Mouse (Mus musculus) adrenal gland, postnatal 36 days (tissue): ENCODE measurements around the gene Nkapd1. TPM values are rescaled to one million over a fixed set of nuclear protein-coding genes. Genes with fewer than 3 reads are reported as not detected.
A peak's percentile ranks its signal among the peaks of the same experiment; 100 is the strongest.

Source experiments
- DNase-seq, 2 experiments: peaks; one replicate each; pipeline ENCODE4 v3.0.0; 2021; ENCODE audit warnings: mixed read lengths in 1 of 2
- total RNA-seq, 2 experiments: library from RNA; stranded (reverse); gene quantifications; 2 replicates each; pipeline ENCODE4 v1.2.3; 2021

Nkapd1 gene
- total RNA-seq, 2 experiments from 2014 or later: 19.5 to 26.4 TPM

DNA sequence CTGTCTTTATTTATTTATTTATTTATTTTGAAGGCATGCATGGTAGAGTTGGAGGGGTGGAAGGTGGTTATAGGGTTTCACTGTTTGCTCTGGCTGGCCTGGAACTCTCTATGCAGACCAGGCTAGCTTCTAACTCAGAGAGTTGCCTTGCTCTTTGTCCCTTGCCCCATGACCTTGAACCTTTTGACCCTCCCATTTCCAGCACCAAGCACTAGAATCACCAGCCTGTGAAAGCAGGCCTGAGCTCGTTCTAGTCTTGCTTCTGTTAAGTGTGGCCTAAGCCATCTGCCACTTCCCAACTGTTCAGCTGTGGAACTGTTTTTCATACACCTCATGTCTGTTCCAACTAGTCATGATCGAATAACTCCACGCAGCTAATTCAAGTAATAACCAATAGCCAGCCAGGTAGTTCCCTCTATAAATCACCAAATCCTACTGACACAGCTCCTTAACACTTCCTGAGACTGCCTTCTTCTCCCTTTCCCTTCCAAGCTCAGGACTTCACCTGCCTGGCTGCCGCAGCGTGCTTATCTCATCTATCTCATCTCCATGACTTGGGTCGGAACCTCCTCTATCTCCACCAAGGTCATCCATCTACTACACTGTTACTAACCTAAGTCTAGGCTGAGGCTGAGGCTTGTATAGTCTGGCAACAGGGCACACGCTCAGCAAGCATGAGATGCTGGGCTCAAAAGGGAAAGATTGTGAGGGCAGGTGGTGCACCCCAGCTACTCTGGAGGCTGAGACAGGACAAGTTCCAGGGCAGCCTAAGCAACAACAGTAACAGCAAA is 15.0 kb downstream of the Nkapd1 start:
- no peak for DNase-seq

- peak in 1 of 2 experiments; percentile 12 for DNase-seq
Measured at GRCm38 (mm10) chr9:50601536-50601935, 15.7 kb downstream of the Nkapd1 start.

GRCm38 (mm10) chr9:50596973-50597372 is 20.3 kb downstream of the Nkapd1 start:
- DNase-seq: peak in 1 of 2 experiments; percentile 18

DNA sequence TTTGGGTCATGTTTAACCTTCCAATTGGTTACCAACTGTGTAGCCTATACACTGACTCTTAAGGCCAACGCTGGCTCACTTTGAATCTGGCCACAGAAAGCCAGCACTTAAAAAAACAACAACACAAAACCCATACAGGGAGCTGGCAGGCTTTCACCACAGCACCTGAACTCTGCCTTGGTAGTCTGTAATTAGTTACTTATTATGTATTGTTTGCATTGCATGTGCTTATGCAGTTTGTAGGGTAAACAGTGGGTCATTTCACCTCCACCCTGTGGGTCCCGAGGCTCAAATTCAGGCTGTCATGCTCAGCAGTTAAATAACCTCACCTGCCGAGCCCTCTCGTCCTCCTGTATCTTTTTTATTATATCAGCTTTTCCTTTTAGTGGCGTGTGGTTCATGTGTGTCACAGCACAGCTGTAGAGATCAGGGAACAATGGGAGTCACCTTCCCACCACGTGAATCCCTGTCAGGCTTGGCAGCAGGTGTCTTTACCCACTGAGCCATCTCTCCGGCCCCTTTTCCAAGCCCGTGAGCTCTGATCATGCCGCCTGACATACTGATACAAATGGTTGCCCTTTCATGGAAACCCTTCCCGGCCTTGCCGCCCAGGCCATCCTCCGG is 22.4 kb downstream of the Nkapd1 start:
- no peak for DNase-seq

GRCm38 (mm10) chr9:50593544-50593943 is 23.7 kb downstream of the Nkapd1 start:
- DNase-seq: peak; percentile 17 to 51

- no peak for DNase-seq
Measured at GRCm38 (mm10) chr9:50592955-50593354, 24.3 kb downstream of the Nkapd1 start.

- peak; percentile 28 to 51 for DNase-seq
Measured at GRCm38 (mm10) chr9:50590856-50591518, 26.3 kb downstream of the Nkapd1 start.

GRCm38 (mm10) chr9:50586955-50587354 is 30.3 kb downstream of the Nkapd1 start:
- no peak for DNase-seq

DNA sequence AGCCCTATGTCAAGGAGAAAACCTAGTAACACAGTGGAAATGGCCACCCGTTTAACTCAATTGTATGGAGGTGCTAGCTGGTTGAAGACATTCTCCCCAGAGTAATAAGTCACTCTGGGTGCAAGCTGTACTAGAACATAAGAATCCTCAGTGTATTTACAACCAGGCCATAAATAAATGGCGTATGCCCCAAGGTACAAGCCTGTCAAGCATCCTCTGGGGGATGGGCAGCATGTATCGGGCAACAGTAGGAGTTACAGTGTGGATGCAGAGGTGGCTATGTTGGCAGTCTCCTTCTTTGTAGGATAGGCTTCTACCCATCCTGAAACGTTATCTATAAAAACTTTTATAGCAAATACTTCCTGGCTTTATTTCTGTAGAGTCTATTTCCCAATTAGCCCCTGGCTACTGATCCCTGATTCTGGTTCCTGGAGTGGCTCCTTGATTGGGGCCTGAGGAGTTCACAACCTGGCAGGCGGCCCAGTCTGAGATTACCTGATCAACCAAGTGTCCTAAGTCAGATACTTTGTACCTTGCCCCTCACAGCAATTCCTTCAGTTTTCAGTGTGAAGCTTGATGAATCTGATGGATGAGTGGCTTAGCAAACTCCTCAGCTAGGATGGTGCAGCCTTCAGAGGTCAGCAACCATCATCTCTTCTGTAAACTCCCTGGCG is 32.0 kb downstream of the Nkapd1 start:
- no peak for DNase-seq

DNA sequence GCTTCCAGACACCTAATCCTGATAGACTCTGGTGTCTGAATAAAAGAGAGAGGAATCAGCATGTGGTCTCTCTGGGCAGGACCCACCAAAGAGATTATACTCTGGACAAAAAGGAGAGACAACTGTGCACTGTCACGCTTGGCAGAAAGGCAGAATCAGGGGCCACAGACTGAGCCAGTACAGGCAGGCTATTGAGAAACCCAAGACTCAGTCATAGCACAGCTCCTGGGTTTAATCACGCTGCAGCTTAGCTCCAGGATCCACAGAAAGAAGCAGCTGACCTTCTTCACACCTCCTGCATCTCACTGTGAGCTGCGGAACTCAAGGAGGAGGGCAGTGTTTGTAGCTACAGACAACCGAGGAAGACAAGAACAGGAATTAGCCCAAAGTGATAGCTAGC is 36.9 kb downstream of the Nkapd1 start:
- DNase-seq: no peak

DNA sequence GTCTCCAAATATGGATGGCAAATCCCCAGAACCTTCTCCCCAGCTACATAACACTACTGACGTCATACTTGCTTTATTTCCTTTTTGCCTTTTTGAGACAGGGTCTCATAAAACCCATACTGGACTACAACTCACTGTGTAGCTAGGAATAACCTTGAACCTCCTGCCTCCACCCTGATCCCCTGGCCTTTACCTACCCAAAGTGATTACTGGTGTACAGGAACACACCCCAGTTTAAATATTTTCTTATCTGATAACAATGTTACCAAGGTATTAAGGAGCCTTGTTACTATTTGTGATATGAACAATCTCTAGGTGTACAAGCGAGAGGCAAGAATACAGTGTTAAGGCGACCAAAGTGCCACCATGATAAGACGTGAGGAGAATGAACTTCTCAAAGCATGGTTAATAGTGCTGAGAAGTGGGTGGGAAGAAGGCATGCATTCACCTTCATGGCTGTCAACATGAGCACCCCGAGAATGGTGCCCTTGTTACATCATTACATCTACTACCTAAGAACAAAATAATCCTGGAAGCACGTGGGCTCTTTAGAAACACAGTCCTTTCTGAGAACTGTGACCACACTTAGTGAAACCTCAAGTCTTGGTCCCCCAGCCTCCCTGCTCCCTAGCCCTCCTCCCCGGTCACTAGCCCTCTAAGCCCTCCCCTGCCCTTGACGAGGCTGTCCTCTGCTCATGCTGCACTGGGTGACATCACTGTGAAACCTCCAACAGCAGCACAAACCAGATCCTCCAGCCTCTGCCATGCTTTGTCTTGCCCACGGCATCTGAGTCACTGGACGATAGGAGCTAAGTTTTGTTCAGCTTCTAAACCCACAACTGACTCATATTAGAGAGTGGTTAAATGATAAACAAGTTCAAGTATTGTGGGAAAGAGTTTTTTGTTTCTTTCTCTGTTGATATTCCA is 47.4 kb downstream of the Nkapd1 start:
- peak in 1 of 2 experiments; percentile 23 for DNase-seq

DNA sequence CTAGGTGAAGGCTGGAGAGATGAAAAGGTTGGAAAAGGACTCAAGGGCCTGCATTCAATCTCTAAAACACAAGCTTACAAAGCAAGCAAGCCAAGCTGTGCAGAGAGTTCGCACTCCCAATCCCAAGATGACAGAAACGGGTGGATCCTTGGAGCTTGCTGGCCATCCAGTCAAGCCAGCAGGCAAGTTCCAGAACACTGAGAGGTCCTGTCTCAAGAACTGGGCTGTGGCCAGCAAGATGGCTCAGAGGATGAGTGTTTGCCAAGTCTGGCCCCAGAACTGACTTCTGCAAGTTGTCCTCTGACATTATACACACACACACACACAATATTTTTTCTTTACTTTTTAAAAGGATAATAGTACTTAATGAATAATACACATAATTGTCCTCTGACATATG is 49.4 kb downstream of the Nkapd1 start:
- no peak for DNase-seq

DNA sequence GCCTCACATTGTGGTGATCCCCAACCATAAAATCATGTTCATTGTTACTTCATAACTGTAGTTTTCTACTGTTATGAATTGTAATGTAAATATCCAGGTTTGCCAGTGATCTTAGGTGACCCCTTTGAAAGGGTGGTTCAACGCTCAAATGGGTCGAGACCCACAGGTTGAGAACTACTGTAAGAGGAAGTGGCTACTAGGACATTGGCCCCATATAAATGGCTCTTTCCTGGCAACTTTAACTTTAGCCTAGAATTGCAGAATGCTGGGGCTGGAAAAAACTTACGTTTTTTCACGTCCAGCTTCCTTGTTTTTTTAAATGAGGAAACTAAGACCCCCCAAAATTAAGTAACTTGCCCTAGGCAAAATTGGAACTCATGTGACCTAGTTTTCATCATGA is 49.9 kb downstream of the Nkapd1 start:
- DNase-seq: no peak

DNA sequence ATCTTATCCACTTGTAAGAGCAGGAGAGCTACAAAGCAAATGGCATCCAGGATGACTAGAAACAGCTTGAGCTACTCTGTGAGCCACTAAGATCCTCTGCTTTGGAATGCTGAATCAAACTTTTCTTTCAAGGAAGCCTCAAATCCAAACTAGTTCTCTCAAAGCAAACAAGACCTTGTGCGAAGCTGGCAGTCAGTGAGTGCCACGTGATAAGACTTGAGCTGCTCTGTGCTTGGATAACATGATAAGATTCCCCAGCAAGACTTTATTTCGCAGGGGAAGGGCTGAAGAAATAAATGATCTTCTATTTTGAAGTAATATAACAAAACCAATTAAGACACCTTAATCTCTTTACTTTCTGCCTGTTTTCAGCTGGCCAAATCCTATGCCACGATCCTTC is 51.3 kb downstream of the Nkapd1 start:
- no peak for DNase-seq

DNA sequence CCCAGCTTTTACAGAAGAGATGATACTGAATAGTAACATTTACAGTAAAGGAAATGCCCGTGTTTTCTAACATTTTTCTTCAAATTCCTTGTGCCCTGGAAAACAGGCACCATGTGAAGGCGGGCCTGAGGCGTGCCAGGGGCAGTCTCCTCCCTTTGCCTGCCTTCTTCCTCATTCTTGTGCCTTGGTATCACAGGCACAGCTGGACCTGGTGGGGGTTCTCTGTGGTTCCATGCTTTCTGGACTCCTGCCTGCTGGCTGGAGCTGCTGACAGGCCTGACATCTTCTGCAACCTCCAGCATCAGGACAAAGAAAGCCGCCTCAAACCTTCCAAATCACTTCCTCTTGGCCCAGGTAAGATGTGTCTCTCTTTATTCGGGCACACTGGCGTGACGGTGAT is 52.1 kb downstream of the Nkapd1 start:
- DNase-seq: no peak

GRCm38 (mm10) chr9:50561918-50562360 is 55.3 kb downstream of the Nkapd1 start:
- DNase-seq: no peak

DNA sequence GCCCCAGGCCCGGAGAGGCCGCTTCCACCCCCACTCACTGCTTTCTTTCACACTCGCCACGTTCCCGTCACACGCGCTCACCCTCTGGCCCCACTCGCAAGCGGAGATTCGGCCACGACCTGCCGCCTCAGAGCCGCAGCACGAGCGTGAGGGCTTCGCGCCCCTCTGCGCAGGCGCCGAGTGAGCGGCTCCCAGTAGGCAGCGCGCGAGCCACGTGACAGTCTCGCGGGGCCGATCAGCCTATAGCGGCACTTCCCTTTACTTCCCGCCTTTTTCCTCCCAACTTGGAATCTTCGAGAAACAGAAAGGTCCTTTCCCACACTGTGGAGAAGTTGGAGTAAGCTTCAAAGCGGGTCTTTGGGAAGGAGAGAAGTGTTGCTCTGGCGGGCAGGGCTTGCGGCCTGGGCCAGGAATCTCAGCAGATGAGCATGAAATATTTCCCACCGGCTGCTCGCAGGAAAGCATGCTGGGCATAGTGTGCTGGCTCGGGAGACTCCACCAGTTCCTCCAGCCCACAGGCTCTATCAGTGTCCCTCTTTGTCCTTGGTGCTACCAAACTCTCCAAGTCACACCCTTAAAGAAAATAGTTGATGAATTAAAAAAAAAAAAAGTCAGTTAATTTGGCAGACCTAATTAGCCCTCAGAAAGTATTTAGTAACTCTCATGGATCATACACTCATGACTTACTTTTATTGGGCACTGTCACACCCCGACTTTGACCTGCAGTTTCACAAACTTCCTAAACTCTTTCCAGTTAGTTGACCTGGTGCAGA is 55.9 kb downstream of the Nkapd1 start, which contains the start of gene Tex12:
Gene Tex12, minus strand, starts transcription at position 181 of the 773 bp plus-strand sequence.
- no peak for DNase-seq
